Mouse (Mus musculus): ENCODE measurements around the gene Vmn2r77. TPM values are rescaled to one million over a fixed set of nuclear protein-coding genes. Genes with fewer than 3 reads are reported as not detected.
"Not testable (repeated sequence)": the region's sequence is repeated elsewhere in the genome, so short reads cannot be mapped to it uniquely, and the experiment has no call there.

Gene Vmn2r77
- polyA plus RNA-seq, 1 experiment: not detected

GRCm38 (mm10) chr7:86775617-86776325, 19.1 kb upstream of the Vmn2r77 start, which contains the start of gene Folh1:
Gene Folh1 (minus strand): TSS chr7:86775943.
- Histone ChIP-seq H3K27me3 (ENCODE audit: control insufficient read depth, insufficient read depth, insufficient read length) (no peaks in the 10 kb centered on the region), H3K4me3 (no peak within 1 kb of the TSS), H3ac (ENCODE audit: control insufficient read depth, insufficient read length) (no peak within 1 kb of the TSS), H3K79me2 (ENCODE audit: control insufficient read depth, insufficient read depth) (no peaks in the 10 kb centered on the region), H3K4me2 (ENCODE audit: low read depth) (no peak within 1 kb of the TSS), H3K36me3 (ENCODE audit: control insufficient read depth, insufficient read depth) (no peaks in the 10 kb centered on the region)
- TF ChIP-seq TCF12 (IDR thresholded peaks at IDR 0.05; ENCODE audit: insufficient read depth, poor library complexity, severe bottlenecking): no peak
- TF ChIP-seq MYOG (IDR thresholded peaks at IDR 0.05; ENCODE audit: control insufficient read depth in 1 of 3, insufficient read depth in 1 of 3, insufficient read length in 2 of 3, low read depth in 2 of 3): no peak
- no peak for TF ChIP-seq USF1 (IDR thresholded peaks at IDR 0.05; ENCODE audit: low read depth)
- TF ChIP-seq SRF (IDR thresholded peaks at IDR 0.05; ENCODE audit: control insufficient read depth, insufficient read length, low read depth): no peak
- no peak for TF ChIP-seq POLR2AphosphoS2 (IDR thresholded peaks at IDR 0.05; ENCODE audit: insufficient read length, low read depth)
- TF ChIP-seq CEBPB (IDR thresholded peaks at IDR 0.05; ENCODE audit: insufficient read depth, poor library complexity, severe bottlenecking): no peak
- TF ChIP-seq MYOD1 (IDR thresholded peaks at IDR 0.05; ENCODE audit: control insufficient read depth in 1 of 3, insufficient read length in 2 of 3, low read depth in 2 of 3): no peak
- no peak for TF ChIP-seq POLR2A (IDR thresholded peaks at IDR 0.05; ENCODE audit: insufficient read length, low read depth)
- no peak for TF ChIP-seq E2F4 (IDR thresholded peaks at IDR 0.05; ENCODE audit: insufficient read depth)
- TF ChIP-seq TCF3 (IDR thresholded peaks at IDR 0.05; ENCODE audit: insufficient read length, low read depth): no peak
- no peak for TF ChIP-seq MAX (IDR thresholded peaks at IDR 0.05; ENCODE audit: low read depth)
- no peak for TF ChIP-seq REST (IDR thresholded peaks at IDR 0.05; ENCODE audit: insufficient read depth, insufficient read length)

GRCm38 (mm10) chr7:86815241-86815640, 20.4 kb downstream of the Vmn2r77 start:
- not testable (repeated sequence) for H3K4me2 ChIP-seq (ENCODE audit: low read depth); H3K27me3 ChIP-seq (ENCODE audit: control insufficient read depth, insufficient read depth, insufficient read length); H3K4me3 ChIP-seq; H3K79me2 ChIP-seq (ENCODE audit: control insufficient read depth, insufficient read depth); H3ac ChIP-seq (ENCODE audit: control insufficient read depth, insufficient read length); H3K36me3 ChIP-seq (ENCODE audit: control insufficient read depth, insufficient read depth)

GRCm38 (mm10) chr7:86815716-86816115, 20.9 kb downstream of the Vmn2r77 start:
- not testable (repeated sequence) for H3K4me3 ChIP-seq; H3K79me2 ChIP-seq (ENCODE audit: control insufficient read depth, insufficient read depth); H3K36me3 ChIP-seq (ENCODE audit: control insufficient read depth, insufficient read depth); H3K27me3 ChIP-seq (ENCODE audit: control insufficient read depth, insufficient read depth, insufficient read length); H3K4me2 ChIP-seq (ENCODE audit: low read depth); H3ac ChIP-seq (ENCODE audit: control insufficient read depth, insufficient read length)

GRCm38 (mm10) chr7:86816466-86816865, 21.6 kb downstream of the Vmn2r77 start:
- no peak overlapping the region for H3ac ChIP-seq (ENCODE audit: control insufficient read depth, insufficient read length)
- no peaks in the 10 kb centered on the region for H3K79me2 ChIP-seq (ENCODE audit: control insufficient read depth, insufficient read depth)
- TF ChIP-seq USF1 (IDR thresholded peaks at IDR 0.05; ENCODE audit: low read depth) (no peak), REST (IDR thresholded peaks at IDR 0.05; ENCODE audit: insufficient read depth, insufficient read length) (no peak), POLR2A (IDR thresholded peaks at IDR 0.05; ENCODE audit: insufficient read length, low read depth) (no peak), POLR2AphosphoS2 (IDR thresholded peaks at IDR 0.05; ENCODE audit: insufficient read length, low read depth) (no peak), CEBPB (IDR thresholded peaks at IDR 0.05; ENCODE audit: insufficient read depth, poor library complexity, severe bottlenecking) (no peak), E2F4 (IDR thresholded peaks at IDR 0.05; ENCODE audit: insufficient read depth) (no peak), TCF3 (IDR thresholded peaks at IDR 0.05; ENCODE audit: insufficient read length, low read depth) (no peak), MAX (IDR thresholded peaks at IDR 0.05; ENCODE audit: low read depth) (no peak), TCF12 (IDR thresholded peaks at IDR 0.05; ENCODE audit: insufficient read depth, poor library complexity, severe bottlenecking) (no peak), MYOD1 (IDR thresholded peaks at IDR 0.05; ENCODE audit: control insufficient read depth in 1 of 3, insufficient read length in 2 of 3, low read depth in 2 of 3) (no peak)
- no peaks in the 10 kb centered on the region for H3K36me3 ChIP-seq (ENCODE audit: control insufficient read depth, insufficient read depth)
- H3K27me3 ChIP-seq (ENCODE audit: control insufficient read depth, insufficient read depth, insufficient read length): no peaks in the 10 kb centered on the region
- no peak overlapping the region for H3K4me2 ChIP-seq (ENCODE audit: low read depth)
- H3K4me3 ChIP-seq: no peak overlapping the region

Other genes starting within 250 kb of the Vmn2r77 start
- not detected for gene Olfr295, start 211.2 kb upstream of the Vmn2r77 start, polyA plus RNA-seq (2012; fragmentation: generic; extraction: Trizol)
- gene Olfr294, start 178.4 kb upstream of the Vmn2r77 start, polyA plus RNA-seq (2012; fragmentation: generic; extraction: Trizol): not detected
- gene Olfr293, start 146.0 kb upstream of the Vmn2r77 start, polyA plus RNA-seq (2012; fragmentation: generic; extraction: Trizol): not detected
- not detected for gene Olfr292, start 106.7 kb upstream of the Vmn2r77 start, polyA plus RNA-seq (2012; fragmentation: generic; extraction: Trizol)
- not detected for gene Folh1, start 19.1 kb upstream of the Vmn2r77 start, polyA plus RNA-seq (2012; fragmentation: generic; extraction: Trizol)
- 0.14 TPM for gene Vmn2r78, start 120.1 kb downstream of the Vmn2r77 start, polyA plus RNA-seq (2012; fragmentation: generic; extraction: Trizol)
- gene Vmn2r79, start 201.1 kb downstream of the Vmn2r77 start, polyA plus RNA-seq (2012; fragmentation: generic; extraction: Trizol): not detected

Measured in myocyte (in vitro differentiated cells).